Mouse (Mus musculus): ENCODE measurements around the gene Phactr1. TPM values are rescaled to one million over a fixed set of nuclear protein-coding genes. Genes with fewer than 3 reads are reported as not detected.

Gene Phactr1
- polyA plus RNA-seq, 1 experiment from 2014 or later = 0.61 TPM

DNA sequence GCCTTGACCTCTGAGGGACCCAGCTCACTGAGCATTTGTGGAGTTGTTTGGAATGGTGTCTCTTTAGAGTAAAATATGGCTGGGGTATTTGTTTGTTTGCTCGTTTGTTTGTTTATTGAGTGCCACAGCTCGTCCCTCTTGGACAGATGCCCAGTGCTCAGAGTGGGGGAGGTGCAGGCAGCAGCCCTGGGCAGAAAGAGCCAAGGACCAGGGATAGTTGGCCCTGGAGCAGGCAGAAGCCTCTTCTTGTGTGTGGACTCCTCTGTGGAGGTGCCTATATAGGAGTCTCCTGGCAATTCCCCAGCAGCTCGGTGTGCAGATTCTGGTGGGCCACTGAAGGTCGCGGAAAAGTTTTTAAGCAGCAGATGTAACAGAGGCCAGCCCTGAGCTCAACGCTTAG lies 236.8 kb downstream of the Phactr1 start:
- Histone ChIP-seq H3K9me3 (replicated peaks; ENCODE audit: control insufficient read depth, low read length) (no peaks in the 10 kb centered on the region), H3K4me1 (ENCODE audit: control insufficient read depth, low read depth, low read length) (no peaks in the 10 kb centered on the region), H3K4me2 (ENCODE audit: low read depth, low read length) (no peak overlapping the region), H3K4me3 (ENCODE audit: low read depth, low read length) (no peak overlapping the region), H3K27ac (ENCODE audit: low read length) (no peak overlapping the region), H3K36me3 (ENCODE audit: control insufficient read depth, insufficient read depth) (no peaks in the 10 kb centered on the region), H3K9ac (ENCODE audit: low read depth, low read length) (no peak overlapping the region), H3K27me3 (ENCODE audit: control insufficient read depth, insufficient read depth, low read depth, low read length) (peaks cover 24% of the 10 kb centered on the region)
- WGBS (ENCODE audit: insufficient replicate concordance) = 43% methylated on average over 6 of the region's 6 CpGs
- ATAC-seq (ENCODE audit: low read depth) = no peak

DNA sequence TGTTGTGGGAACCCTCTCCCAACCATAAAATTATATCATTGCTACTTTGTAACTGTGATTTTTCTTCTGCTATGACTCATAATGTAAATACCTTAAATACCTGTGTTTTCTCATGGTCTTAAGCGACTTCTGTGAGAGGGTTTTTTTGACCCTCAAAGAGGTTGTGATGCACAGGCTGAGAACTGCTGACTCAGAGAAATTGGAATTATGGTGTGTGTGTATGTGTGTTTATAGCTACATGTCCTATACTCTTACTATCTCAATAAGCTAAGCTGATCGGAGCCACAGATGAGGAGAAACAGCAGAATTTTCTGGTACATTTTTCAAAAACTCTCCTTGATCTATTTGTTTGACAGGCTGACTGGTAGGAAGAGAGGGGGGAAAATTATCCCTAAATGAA lies 239.6 kb downstream of the Phactr1 start:
- 64% methylated on average over 2 of the region's 2 CpGs for WGBS (ENCODE audit: insufficient replicate concordance)
- Histone ChIP-seq H3K9ac (ENCODE audit: low read depth, low read length) (no peak overlapping the region), H3K4me1 (ENCODE audit: control insufficient read depth, low read depth, low read length) (no peaks in the 10 kb centered on the region), H3K27ac (ENCODE audit: low read length) (no peak overlapping the region), H3K4me3 (ENCODE audit: low read depth, low read length) (no peak overlapping the region), H3K9me3 (replicated peaks; ENCODE audit: control insufficient read depth, low read length) (no peaks in the 10 kb centered on the region), H3K36me3 (ENCODE audit: control insufficient read depth, insufficient read depth) (no peaks in the 10 kb centered on the region), H3K4me2 (ENCODE audit: low read depth, low read length) (no peak overlapping the region), H3K27me3 (ENCODE audit: control insufficient read depth, insufficient read depth, low read depth, low read length) (peaks cover 24% of the 10 kb centered on the region)
- no peak for ATAC-seq (ENCODE audit: low read depth)

DNA sequence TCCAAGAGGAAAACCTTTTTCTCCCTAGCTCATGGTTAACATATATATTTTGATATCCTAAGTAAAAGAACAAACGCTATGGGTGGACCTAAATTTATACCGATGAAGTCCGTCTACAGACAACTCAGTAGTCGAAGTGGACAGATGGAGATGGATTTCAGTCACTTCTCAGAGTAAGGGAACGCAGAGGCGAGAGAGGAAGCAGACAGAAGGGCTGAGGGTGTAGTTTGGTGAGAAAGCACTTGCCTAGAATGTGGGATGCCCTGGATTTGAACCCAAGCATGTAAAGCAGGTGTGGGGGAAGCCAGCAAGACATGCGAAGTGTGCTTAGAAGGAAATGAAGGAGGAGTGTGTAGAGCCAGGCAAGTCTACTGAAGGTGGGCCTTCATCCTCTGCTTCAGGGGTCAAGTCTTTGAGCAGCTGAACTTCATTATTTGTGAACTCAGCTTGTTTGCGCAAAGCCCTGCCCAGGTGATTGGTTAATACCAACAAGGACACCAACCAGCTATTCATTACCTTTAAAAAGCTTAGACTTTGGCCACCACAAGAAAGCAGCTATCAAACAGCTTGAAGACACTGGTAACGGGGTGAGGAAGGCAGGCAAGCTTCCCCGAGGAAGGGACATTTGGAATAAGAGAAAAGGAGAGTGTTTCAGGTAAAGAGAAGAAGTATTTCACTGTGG lies 241.5 kb downstream of the Phactr1 start:
- Histone ChIP-seq H3K27me3 (ENCODE audit: control insufficient read depth, insufficient read depth, low read depth, low read length) (peaks cover 6% of the 10 kb centered on the region), H3K9ac (ENCODE audit: low read depth, low read length) (no peak overlapping the region), H3K27ac (ENCODE audit: low read length) (no peak overlapping the region), H3K4me2 (ENCODE audit: low read depth, low read length) (no peak overlapping the region), H3K9me3 (replicated peaks; ENCODE audit: control insufficient read depth, low read length) (no peaks in the 10 kb centered on the region), H3K4me3 (ENCODE audit: low read depth, low read length) (no peak overlapping the region), H3K4me1 (ENCODE audit: control insufficient read depth, low read depth, low read length) (no peaks in the 10 kb centered on the region), H3K36me3 (ENCODE audit: control insufficient read depth, insufficient read depth) (no peaks in the 10 kb centered on the region)
- ATAC-seq (ENCODE audit: low read depth) = no peak
- 71% methylated on average over 10 of the region's 10 CpGs for WGBS (ENCODE audit: insufficient replicate concordance)

DNA sequence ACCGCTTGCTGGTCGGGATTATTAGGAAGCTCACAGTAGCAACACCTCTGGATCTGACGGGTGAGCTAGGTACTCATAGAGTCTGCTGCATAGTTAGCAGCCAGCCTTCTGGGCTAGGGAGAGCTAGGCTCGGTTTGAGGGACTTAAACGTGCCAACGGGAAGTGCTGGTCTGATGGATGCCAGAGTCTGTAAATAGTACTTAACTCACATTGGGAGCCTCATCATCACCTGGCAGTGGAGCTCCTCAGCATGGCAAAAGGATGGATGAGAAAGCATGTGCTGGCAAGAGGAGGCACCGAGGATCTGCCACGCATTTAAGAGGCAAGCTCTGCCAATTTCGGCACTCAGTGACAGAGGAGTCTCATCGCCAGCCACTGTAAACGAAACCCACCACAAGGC lies 247.4 kb downstream of the Phactr1 start:
- Histone ChIP-seq H3K9me3 (replicated peaks; ENCODE audit: control insufficient read depth, low read length) (no peaks in the 10 kb centered on the region), H3K9ac (ENCODE audit: low read depth, low read length) (no peak overlapping the region), H3K4me1 (ENCODE audit: control insufficient read depth, low read depth, low read length) (no peaks in the 10 kb centered on the region), H3K27me3 (ENCODE audit: control insufficient read depth, insufficient read depth, low read depth, low read length) (no peaks in the 10 kb centered on the region), H3K4me3 (ENCODE audit: low read depth, low read length) (no peak overlapping the region), H3K4me2 (ENCODE audit: low read depth, low read length) (no peak overlapping the region), H3K36me3 (ENCODE audit: control insufficient read depth, insufficient read depth) (no peaks in the 10 kb centered on the region), H3K27ac (ENCODE audit: low read length) (no peak overlapping the region)
- 72% methylated on average over 11 of the region's 11 CpGs for WGBS (ENCODE audit: insufficient replicate concordance)
- no peak for ATAC-seq (ENCODE audit: low read depth)

DNA sequence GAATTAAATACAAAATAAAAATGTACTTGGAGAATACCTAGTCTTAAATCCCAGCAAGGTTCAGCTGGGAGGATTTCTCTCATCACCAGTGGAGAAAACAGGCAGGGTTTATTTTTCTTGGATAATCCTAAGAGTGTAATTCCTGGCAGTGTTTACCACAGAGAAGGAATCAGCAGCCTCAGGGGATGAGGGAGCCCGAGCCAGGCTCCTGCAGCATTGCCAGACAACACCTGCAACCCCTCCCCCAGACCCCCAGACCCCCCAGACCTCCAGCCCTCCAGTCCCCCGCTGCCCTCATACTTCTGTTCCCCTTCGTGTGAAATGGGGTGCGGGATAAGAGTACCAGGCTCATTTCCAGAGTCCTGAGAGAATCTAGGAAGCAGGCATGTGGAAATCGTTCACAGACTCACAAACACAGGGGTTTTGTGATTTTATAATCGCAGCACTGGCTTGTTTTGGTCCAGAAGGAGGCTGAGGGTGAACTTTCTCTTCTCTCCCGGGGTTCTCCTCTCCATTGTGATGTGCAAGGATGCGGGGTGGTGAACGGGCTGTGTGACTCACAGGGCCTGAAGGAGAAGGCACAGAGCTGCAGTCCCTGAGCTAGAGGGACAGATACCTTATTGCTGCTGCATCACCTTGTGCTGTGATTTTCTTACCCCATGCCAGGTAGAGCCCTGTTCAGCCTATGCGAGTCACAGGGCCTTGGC lies 249.3 kb downstream of the Phactr1 start:
- no peak overlapping the region for H3K27ac ChIP-seq (ENCODE audit: low read length)
- H3K36me3 ChIP-seq (ENCODE audit: control insufficient read depth, insufficient read depth) = no peaks in the 10 kb centered on the region
- no peaks in the 10 kb centered on the region for H3K9me3 ChIP-seq (replicated peaks; ENCODE audit: control insufficient read depth, low read length)
- H3K27me3 ChIP-seq (ENCODE audit: control insufficient read depth, insufficient read depth, low read depth, low read length) = no peaks in the 10 kb centered on the region; the same call in 1 of the 2 replicates
- H3K4me1 ChIP-seq (ENCODE audit: control insufficient read depth, low read depth, low read length) = no peaks in the 10 kb centered on the region
- no peak overlapping the region for H3K9ac ChIP-seq (ENCODE audit: low read depth, low read length)
- WGBS (ENCODE audit: insufficient replicate concordance) = 43% methylated on average over 10 of the region's 10 CpGs
- no peak overlapping the region for H3K4me2 ChIP-seq (ENCODE audit: low read depth, low read length)
- no peak for ATAC-seq (ENCODE audit: low read depth)
- H3K4me3 ChIP-seq (ENCODE audit: low read depth, low read length) = no peak overlapping the region

DNA sequence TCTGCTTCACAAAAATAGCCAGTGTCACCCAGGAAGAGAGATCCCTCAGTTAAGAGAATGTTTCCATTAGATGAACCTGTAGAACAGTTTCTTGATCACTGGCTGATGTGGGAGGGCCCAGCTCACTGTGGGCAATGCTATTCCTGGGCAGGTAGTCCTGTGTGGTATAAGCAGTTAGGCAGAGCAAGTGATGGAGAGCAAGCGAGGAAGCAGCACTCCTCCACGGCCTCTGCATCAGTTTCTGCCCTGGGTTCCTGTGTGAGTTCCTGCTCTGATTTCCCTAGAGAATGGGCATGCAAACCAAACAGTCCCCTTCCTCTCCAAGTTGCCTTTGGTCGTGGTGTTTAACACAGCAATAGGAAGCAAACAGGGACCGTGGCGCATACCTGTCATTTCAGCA lies 251.6 kb downstream of the Phactr1 start:
- Histone ChIP-seq H3K36me3 (ENCODE audit: control insufficient read depth, insufficient read depth) (no peaks in the 10 kb centered on the region), H3K4me2 (ENCODE audit: low read depth, low read length) (no peak overlapping the region), H3K27me3 (ENCODE audit: control insufficient read depth, insufficient read depth, low read depth, low read length) (no peaks in the 10 kb centered on the region; the same call in 1 of the 2 replicates), H3K4me3 (ENCODE audit: low read depth, low read length) (no peak overlapping the region), H3K4me1 (ENCODE audit: control insufficient read depth, low read depth, low read length) (no peaks in the 10 kb centered on the region), H3K27ac (ENCODE audit: low read length) (no peak overlapping the region), H3K9ac (ENCODE audit: low read depth, low read length) (no peak overlapping the region), H3K9me3 (replicated peaks; ENCODE audit: control insufficient read depth, low read length) (no peaks in the 10 kb centered on the region)
- WGBS (ENCODE audit: insufficient replicate concordance) = 70% methylated on average over 5 of the region's 5 CpGs
- ATAC-seq (ENCODE audit: low read depth) = no peak

DNA sequence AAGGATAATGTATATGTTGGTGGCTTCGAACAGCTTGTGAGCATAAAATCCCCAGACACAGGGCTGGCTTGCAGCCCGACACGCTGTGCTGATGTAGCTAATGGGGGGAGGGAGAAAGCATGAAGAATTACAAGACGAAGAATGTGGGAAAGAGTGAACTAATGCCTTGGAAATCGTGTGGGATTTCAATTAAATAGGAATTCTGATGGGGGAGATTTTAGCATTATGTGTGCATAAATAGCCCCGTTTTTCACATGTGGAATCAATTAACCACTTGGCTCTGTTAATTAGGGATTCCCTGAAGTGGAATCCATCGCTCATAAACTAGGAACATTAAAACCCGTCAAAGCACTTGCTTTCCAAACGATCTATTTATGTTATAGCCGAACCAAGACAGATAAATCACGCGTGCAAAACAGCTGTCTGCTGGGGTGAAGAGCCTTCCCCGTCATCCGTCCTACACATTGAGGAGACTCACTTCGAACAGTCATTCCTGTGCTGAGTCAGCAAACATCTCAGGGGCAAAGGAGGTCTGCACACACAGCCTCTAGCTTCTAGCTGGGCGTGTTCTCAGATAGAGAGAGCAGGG lies 254.2 kb downstream of the Phactr1 start:
- no peaks in the 10 kb centered on the region for H3K36me3 ChIP-seq (ENCODE audit: control insufficient read depth, insufficient read depth)
- H3K27me3 ChIP-seq (ENCODE audit: control insufficient read depth, insufficient read depth, low read depth, low read length) = no peaks in the 10 kb centered on the region; the same call in 1 of the 2 replicates
- H3K4me2 ChIP-seq (ENCODE audit: low read depth, low read length) = no peak overlapping the region
- H3K9ac ChIP-seq (ENCODE audit: low read depth, low read length) = no peak overlapping the region
- ATAC-seq (ENCODE audit: low read depth) = no peak
- H3K4me3 ChIP-seq (ENCODE audit: low read depth, low read length) = no peak overlapping the region
- H3K9me3 ChIP-seq (replicated peaks; ENCODE audit: control insufficient read depth, low read length) = no peaks in the 10 kb centered on the region
- no peaks in the 10 kb centered on the region for H3K4me1 ChIP-seq (ENCODE audit: control insufficient read depth, low read depth, low read length)
- 60% methylated on average over 16 of the region's 16 CpGs for WGBS (ENCODE audit: insufficient replicate concordance)
- no peak overlapping the region for H3K27ac ChIP-seq (ENCODE audit: low read length)

DNA sequence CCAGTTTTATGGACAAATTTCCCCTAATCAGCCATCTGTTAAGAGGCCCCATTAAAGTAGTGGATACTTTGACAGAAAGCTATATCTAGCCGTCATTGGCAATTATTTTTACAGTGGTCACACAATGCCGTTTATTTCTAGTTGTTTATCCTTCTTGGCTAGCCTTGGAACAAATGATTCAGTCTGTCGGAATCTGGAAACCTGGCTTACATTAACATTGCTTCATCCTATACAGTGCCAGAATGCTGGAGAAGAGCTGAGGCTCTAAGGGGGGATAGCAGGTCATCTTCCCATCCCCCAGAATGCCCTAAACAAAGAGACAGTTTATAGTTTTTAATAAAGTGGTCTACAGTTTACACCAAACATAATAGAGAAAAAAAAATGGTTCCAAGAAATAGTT lies 257.4 kb downstream of the Phactr1 start:
- no peak overlapping the region for H3K9ac ChIP-seq (ENCODE audit: low read depth, low read length)
- no peak overlapping the region for H3K4me3 ChIP-seq (ENCODE audit: low read depth, low read length)
- 59% methylated on average over 3 of the region's 3 CpGs for WGBS (ENCODE audit: insufficient replicate concordance)
- no peak overlapping the region for H3K4me2 ChIP-seq (ENCODE audit: low read depth, low read length)
- H3K36me3 ChIP-seq (ENCODE audit: control insufficient read depth, insufficient read depth) = no peaks in the 10 kb centered on the region
- no peak for ATAC-seq (ENCODE audit: low read depth)
- no peak overlapping the region for H3K27ac ChIP-seq (ENCODE audit: low read length)
- no peaks in the 10 kb centered on the region for H3K4me1 ChIP-seq (ENCODE audit: control insufficient read depth, low read depth, low read length)
- H3K9me3 ChIP-seq (replicated peaks; ENCODE audit: control insufficient read depth, low read length) = no peaks in the 10 kb centered on the region
- no peaks in the 10 kb centered on the region; the same call in 1 of the 2 replicates for H3K27me3 ChIP-seq (ENCODE audit: control insufficient read depth, insufficient read depth, low read depth, low read length)

DNA sequence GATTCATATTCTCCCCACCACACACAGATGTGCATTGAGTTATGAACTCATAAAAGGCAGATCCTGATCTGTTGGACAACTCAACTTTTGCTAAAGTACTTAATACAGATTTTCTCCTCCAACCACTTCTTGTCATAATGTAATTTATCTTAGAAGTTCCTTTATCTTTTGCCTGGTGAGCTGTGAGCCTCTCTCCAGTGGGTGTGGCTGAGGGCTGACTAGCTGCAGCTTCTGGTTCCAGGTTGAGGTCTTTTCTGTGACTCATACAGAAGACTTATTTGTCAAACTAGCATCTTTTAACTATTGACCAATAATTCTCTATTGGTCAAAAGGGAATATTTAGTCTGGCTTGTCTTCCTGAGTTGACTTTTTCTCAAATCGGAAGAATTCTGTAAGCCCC lies 257.9 kb downstream of the Phactr1 start:
- no peaks in the 10 kb centered on the region for H3K36me3 ChIP-seq (ENCODE audit: control insufficient read depth, insufficient read depth)
- no peak for ATAC-seq (ENCODE audit: low read depth)
- no peaks in the 10 kb centered on the region for H3K9me3 ChIP-seq (replicated peaks; ENCODE audit: control insufficient read depth, low read length)
- H3K4me1 ChIP-seq (ENCODE audit: control insufficient read depth, low read depth, low read length) = no peaks in the 10 kb centered on the region
- H3K9ac ChIP-seq (ENCODE audit: low read depth, low read length) = no peak overlapping the region
- no peak overlapping the region for H3K4me2 ChIP-seq (ENCODE audit: low read depth, low read length)
- H3K27ac ChIP-seq (ENCODE audit: low read length) = no peak overlapping the region
- H3K27me3 ChIP-seq (ENCODE audit: control insufficient read depth, insufficient read depth, low read depth, low read length) = no peaks in the 10 kb centered on the region
- no peak overlapping the region for H3K4me3 ChIP-seq (ENCODE audit: low read depth, low read length)
- WGBS (ENCODE audit: insufficient replicate concordance) = 71% methylated on average over 1 of the region's 1 CpGs
